Mouse (Mus musculus): ENCODE results near the gene H13.

H13 gene

DNA sequence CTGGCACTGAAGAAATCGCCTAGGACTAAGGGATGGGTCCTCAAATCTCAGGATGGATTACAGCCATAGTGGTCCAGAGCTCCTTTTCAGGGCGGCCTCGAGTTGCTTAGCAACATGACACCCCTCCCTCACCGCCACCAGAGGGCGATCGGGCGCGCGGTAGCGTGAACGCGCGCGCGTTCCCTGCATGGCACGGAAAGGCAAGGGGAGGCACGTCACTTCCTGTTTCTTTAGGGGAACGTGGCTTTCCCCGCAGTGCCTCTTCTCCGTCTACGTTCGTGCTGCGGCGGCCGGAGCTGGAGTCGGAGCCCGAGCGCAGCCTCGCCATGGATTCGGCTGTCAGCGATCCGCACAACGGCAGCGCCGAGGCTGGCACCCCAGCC lies at the start of gene H13:
Gene H13, plus strand, starts transcription at position 206 of the 383 bp plus-strand sequence.
- peak; percentile 86 to 92 for DNase-seq (ENCODE audit: low spot score in 2 of 2)

DNA sequence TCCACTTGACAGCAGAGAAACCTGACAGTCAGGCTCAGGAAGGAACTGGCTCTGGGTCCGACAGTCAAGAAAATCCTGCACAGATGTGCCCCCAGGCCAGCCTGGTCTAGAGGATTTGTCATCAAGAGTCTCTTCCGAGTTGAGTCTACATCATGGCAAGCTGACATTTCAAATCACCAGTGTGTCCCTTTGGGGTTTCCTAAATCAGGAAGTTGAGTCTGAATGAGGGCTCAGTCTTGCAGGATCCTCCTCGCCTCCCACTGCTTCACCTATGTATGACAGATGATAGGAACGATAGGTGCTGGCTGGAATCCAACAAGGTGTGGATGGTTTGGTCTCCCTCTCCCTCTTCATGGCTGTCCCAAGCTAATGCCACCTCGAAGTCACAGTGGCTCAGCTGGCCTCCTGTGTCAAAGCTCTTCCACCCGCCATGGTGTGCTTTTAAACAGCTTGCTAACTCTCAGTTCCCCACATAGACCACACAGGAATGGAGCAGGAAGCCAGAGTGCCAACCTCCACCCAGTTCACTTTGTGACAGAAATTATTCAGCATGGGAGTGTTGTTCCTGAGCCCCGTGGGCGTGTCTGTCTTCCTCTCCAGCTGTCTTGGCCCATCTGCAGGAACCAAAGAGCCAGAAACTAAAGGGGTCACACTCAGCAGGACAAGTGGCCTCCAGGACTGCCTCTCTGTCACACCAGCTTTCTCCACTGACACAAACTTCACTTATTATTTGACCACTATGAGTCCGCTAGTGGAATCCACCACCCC lies 48.7 kb upstream of the H13 start:
- DNase-seq (ENCODE audit: low spot score in 2 of 2): no peak

DNA sequence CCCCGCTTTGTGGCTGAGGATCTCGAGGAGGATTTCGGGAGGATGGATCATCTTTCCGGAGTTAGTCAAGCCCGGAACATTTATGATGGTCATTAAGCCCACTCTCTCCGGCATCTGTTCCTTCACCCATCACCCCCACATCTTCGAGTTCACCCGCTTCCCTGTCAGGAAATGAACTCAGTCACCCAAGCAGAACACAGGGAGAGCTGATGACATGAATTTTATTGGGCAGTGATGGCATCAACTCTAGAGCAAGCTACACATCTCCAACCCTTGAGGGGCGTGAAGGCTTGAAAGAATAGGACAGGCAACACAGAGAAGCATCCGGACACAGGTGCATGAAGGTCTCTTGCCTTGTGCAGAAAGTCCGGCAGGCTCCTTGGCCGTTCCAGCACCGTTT lies 47.1 kb upstream of the H13 start:
- no peak for DNase-seq (ENCODE audit: low spot score in 2 of 2)

DNA sequence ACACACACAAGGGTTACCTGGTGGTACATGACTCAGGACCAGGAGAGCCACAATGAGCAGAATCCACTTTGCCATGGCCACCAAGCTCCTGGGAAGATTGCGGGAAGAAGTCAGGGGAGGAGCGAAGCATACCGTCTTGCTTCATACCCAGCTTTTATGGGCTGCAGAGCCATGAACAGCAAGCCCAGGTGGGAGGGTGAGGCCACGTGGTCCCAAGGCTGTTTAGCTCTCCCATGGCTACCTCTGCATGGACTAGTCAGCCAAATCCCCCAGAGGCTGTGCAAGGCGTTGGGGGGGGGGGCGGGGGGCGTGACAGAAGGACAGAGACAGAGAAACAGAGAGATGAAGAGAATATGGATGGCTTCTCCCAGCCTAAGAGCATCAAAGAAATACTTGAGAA lies 46.3 kb upstream of the H13 start, which contains the start of gene Defb25:
Gene Defb25, minus strand, starts transcription at position 101 of the 400 bp plus-strand sequence.
- DNase-seq (ENCODE audit: low spot score in 2 of 2): no peak

DNA sequence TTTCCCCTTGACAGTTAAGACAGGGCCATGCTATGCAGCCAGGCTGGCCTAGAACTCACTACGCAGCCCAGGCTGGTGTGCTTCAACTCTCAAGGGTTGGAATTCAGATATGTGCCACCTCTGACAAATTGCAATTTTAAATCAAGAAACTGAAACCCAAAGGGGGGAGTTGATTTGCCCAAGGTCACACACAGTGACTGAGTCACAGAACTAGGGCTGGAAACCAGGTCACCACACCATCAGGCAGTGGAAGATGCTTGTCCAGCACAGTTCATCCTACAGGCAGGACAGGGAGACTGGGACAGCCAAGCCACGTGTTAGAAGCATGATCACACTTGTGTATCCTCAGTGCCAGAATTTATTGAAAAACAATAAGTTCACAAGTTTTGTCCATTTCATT lies 44.7 kb upstream of the H13 start:
- DNase-seq (ENCODE audit: low spot score in 2 of 2): no peak

DNA sequence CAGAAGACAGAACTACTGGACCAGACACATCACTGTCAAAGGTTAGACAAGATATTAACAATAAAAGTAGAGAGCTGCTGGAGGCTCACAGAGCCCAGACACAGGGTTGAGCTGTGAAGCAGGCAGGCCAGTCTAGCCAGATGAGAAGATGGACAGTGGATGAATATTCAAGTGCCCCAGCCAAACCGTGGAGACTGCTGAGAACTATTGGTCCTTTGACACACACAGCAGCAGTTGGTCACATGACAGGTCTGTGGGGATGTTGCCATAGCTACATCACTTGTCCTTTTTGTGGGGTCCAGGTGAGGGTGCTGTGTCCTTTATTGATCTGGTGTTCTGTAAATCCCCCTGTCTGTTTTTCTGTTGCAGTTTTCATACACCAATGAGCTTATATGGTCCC lies 44.0 kb upstream of the H13 start:
- DNase-seq (ENCODE audit: low spot score in 2 of 2): no peak

DNA sequence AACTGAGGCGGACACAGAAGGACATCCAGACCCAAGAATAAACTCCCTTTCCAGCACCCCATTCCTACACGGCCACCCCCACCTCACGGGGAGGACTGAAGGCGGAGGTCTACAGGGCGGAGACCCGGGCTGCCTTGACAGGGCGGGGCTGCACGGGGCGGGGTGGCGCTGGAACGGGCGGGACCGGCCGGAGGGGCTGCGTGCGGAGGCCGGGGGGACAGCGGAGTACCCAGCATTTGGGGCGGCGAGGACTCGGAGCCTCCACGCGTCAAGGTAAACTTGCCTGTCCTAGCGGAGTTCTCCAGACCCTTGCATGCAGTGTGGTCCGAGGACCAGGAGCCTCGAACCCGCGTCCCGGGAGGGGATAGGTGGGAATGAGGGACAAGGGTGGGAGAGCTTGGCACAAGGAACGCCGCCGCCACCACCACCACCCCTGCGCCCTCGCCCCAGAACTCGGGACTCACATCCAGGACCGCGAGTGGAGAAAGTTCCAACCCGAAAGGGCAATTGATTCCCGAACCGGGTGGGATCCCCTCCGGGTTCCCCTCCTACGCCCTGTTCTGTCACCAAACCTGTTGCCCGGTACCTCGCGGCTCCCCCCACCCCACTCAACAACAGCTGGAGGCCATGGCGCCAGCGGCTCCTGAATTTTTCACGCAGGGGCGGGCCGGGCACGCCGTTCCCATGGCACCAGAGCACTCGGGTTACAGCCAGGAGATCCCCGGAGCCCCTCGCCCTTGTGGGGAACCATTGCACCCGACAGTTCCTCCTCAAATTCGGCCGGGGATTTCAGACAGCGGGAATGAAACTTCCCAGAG lies 42.3 kb upstream of the H13 start, which contains the start of gene Rem1:
Gene Rem1, plus strand, starts transcription at position 178 of the 818 bp plus-strand sequence.
- DNase-seq (ENCODE audit: low spot score in 2 of 2): no peak

DNA sequence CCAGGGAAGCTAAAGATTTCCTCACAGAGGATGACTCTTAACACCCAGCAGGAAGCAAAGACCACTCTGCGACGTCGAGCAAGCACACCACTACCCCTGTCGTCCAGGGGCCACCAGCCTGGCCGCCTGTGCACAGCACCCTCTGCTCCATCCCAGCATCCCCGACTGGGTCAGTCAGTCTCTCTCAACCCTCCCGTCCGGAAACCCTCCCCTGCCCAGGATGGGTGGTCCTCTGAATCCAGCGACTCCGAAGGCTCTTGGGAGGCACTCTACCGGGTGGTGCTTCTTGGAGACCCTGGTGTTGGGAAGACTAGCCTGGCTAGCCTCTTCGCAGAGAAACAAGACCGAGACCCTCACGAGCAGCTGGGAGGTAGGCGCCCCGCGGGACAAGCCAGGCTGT lies 41.2 kb upstream of the H13 start:
- DNase-seq (ENCODE audit: low spot score in 2 of 2): no peak

DNA sequence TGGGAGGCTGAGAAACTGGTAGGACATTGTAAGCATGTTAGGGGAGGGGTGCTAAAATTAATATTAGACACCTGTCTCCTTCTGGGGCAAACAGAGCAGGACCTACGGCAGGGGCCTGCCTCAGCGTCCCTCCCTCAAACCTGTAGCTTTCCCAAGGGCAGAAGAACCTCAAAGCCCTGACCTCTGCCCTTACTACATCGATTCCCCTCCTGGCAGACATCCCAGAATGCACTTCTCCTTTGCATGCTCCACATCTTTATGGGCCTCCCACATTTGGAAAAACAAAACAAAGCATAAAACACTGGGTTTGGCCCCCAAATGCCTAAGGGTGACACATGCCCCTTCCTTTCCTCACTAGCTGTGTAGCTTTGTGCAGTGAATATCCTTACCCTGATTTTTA lies 40.0 kb upstream of the H13 start:
- DNase-seq (ENCODE audit: low spot score in 2 of 2): no peak

DNA sequence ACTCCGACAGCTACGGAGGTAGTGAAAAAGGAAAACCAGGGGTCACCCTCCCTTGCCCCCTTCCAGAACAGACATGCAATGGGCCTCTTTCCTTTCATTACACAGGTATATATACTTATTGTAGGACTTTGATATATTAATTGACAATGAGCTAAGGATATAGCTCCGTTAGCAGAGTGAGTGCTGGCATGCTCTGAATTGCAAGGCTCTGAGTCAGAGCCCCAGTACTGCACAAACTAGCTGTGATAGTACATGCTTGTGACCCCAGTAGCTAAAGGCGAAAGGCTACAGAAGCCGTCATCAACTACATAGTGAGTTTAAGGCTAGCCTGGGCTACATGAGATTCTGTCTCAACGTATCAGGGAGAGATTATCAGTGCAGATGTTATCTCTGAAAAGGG lies 39.4 kb upstream of the H13 start:
- no peak for DNase-seq (ENCODE audit: low spot score in 2 of 2)

DNA sequence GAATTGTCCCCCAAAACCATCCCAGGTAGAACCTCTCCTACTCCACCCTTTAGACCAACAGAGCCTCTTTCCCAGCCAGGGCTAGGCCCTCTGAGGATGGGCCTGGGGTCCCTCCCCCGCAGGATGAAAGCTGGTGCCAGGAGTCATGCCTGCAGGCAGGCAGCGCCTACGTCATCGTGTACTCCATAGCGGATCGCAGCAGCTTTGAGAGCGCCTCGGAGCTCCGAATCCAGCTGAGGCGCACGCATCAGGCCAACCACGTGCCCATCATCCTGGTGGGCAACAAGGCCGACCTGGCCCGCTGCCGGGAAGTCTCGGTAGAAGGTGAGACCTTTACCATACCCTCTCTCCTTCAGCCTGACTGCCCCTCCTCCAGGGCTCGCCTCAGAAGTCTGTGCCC lies 35.9 kb upstream of the H13 start:
- no peak for DNase-seq (ENCODE audit: low spot score in 2 of 2)

DNA sequence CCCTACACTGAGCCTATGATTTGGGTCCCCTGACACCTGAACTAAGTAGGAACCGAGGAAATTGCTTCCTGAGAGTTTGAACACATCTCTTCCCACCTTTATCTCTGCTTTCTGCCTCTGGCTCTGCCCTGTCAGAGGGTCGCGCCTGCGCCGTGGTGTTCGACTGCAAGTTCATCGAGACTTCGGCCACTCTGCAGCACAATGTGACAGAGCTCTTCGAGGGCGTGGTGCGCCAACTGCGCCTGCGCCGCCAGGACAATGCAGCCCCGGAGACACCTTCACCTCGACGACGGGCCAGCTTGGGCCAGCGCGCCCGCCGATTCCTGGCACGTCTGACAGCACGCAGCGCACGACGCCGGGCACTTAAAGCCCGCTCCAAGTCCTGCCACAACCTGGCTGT lies 35.0 kb upstream of the H13 start:
- no peak for DNase-seq (ENCODE audit: low spot score in 2 of 2)

DNA sequence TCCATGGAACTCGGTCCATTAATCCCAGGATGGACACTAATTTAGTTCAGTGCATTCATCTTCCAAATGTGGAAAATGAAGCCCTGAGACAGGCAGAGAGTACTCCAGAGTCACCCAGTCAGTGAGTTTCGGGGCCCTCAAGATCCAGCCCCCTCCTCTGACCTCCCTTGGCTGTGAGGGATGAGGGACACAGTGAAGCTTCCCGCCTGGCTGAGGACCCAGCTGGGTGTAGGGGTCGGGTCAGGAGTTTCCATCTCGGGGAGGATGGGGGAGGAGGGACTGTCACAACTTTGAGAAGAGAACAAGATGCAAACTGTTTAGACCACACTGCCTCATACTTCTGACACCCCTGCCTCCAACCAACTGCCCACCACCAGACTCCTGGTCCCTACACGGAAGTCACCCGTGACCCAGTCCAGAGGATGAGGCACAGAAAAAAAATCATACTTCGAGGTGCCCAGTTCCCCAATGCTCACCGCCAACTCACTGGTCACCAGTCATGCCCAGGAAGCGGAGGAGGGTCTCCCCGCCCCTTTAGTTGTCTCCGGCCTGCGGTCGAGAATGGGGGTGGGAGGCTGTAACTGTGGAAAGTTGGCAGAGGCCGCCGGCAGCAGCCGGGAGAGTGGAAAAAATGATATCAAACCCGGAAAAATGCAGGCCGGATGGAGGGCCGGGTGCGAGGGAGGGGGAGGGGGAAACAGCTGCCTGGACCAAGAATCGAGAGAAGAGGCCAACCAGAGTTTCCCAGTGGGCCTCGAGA lies 32.8 kb upstream of the H13 start:
- no peak for DNase-seq (ENCODE audit: low spot score in 2 of 2)

DNA sequence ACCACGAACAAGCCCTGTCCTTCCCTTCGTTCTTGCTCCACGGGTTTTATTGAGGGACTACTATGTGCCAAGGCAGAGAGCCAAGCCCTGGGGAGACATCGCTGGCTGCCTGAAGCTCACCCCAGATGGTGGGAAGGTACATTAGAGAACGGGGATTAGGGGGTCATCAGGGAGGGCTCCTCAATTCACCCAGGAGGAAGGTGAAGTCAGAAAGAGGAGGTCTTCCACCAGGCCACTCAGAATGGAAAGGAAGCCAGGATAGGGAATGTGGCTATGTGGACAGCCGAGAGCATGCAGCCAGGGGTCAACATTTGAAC lies 32.3 kb upstream of the H13 start:
- DNase-seq (ENCODE audit: low spot score in 2 of 2): no peak

DNA sequence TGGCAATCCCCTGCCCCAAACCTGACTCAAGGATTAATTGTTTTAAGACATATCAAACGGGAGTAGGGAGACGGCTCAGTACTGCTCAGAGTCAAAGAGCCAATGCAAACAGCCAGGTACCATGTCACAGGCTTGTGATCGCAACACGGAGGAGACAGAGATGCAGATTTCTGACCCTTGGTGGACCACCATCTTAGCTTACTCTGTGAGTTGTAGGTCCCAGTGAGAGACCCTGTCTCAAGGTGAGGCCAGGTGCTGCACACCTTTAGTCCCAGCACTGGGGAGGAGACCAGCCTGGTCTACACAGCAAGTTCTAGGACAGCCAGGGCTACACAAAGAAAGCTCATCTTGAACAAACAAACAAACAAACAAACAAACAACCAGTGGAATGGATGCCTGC lies 31.9 kb upstream of the H13 start:
- no peak for DNase-seq (ENCODE audit: low spot score in 2 of 2)

DNA sequence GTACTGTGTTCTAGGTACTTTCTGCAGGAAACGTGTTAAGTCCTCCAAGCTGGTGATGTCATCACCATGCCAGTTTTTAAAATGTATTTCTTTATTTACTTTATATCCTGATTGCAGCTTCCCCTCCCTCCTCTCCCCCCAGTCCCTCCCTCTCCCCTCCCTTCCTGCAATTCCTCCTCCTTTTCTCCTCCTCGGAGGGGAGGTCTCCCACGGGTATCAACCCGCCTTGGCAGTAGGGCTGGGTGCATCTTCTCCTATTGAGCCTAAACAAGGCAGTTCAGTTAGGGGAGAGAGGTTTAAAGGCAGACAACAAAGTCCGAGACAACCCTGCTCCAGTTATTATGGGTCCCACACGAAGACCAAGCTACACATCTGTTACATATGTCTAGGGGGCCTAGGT lies 30.4 kb upstream of the H13 start:
- DNase-seq (ENCODE audit: low spot score in 2 of 2): no peak

DNA sequence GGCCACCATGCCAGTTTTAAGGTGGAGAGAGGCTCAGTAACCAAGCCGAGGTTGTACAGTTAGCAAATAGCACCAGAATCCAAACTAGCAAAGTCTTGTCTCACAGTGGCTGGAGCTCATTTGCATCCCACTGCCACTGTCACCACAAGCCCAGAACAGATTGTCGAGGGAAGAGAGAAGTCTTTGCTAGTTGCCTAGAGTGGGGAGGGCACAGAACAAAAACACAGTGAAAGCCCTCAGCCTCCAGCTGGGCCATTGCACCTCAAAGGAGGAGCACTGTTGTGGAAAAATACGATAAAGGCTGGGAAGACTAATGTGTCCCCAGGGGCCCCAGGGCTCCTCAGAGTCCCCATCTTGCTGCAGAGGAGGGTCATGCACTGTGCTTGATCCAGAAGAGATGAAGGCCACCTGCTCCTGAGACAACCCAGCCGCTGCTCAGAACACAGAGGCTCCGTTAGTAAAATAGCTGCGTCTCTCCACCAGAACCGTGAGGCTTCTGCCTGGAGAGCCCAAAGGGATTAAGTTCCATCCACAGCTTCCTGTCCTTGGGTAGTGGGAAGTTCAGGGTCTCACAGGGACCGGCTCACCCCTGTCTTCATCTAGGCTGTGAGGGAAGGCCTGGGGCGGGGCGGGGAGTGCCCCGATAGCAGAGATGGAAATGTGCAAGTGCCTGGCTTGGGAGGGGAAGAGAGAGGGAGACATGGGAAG lies 29.7 kb upstream of the H13 start:
- no peak for DNase-seq (ENCODE audit: low spot score in 2 of 2)

DNA sequence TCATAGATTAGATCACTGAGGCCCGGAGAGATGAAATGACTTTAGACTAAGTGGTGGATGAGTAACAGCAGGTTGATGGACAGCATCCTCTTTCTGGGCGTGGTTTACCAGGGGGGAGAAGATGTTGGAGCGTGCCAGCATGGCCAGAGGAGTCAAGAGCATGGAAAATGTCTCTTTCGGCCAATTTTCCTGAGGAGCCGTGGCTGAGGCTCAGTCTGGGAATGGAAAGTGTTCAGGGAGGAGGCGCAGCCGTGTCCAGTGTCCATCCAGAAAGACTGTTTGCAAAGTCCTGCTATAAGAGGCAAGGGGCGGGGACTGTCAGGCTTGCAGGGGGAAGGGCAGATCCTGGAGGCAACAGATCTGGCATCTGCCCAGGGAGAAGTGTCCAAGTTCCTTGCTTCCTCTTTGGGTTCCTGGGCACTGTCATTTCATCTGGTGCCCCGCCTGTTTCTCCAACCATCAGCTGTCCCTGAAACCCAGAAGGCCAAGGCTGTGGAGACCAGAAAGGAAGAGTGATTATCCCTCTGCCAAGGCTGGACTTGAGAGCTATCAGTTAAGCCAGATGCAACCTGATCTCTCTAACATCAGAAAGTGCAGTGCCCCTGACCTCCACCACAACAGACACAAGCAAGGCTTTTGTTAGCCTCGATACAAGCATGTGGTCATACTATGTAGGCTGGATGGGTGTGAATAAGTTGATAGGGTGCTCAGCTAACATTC lies 16.2 kb upstream of the H13 start:
- DNase-seq (ENCODE audit: low spot score in 2 of 2): no peak

DNA sequence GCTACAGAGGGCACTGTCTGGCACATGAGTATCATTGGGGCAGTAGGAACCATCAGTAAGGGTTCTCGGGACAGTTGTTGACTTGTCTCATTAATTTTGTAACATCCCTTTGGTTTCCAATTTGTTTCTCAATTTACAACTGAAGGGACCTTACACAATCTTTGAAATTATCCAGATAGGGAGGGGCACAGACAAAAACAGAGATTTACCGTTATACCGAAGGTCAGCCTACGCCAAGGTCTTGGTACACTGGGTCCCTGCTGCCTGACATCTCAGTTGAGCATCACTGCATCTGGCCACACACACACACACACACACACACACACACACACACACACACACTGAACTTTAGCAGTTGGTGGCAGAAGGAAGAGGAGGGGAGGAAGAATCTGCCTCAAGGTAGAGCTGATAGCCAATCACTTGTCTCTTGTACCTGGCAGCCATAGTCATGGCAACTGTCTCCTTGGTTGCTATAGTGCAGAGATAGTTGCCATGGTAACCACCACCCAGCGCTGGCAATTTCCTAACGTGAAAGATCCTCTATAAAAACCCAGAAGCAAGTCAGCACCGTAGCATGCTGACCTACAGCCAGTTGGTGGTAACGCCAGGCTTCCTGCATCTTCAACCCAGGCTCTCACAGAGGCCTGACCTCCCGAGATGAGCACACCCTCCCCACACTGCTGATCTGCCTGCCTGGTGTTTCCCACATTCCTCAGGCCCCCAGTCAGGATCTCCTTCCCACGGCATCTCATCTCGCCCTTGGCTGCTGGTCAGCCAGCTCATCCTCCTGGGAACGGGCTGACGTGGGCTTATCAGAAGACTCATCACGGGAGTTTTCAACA lies 15.2 kb upstream of the H13 start:
- peak; percentile 65 to 81 for DNase-seq (ENCODE audit: low spot score in 2 of 2)

DNA sequence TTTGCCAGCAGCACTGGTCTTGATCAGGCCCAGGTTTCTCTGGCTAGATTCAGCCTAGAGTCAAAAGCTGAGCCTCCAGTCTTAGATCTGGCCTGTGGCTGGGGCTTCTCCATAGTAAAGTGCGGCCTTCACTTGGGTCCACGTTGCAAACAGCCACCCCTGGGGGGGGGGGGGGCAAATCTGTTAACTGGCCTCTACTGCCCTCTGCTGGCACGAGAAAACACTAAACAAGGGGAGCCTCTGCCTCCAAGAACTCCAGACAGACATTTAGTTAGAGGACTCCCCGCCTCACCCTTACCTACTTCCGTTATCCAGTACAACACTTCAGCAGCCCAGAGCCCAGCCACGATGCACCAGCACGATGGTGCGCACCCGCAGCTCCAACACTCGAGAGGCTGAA lies 11.9 kb upstream of the H13 start:
- no peak for DNase-seq (ENCODE audit: low spot score in 2 of 2)
